Mouse (Mus musculus) intestine, postnatal 0 days (tissue): ENCODE results near the gene Arl1. TPM values are rescaled to one million over a fixed set of nuclear protein-coding genes. Genes with fewer than 3 reads are reported as not detected.

Experiments
- ATAC-seq: fragments of 200-750 bp; cut with Nextera tagmentation; 2 replicates; pipeline ENCODE4 v1.8.0; 2017; ENCODE audit warnings: mild to moderate bottlenecking, moderate TSS enrichment, moderate library complexity
- H3K27ac ChIP-seq: fragments of 300-500 bp; sonication (generic); 2 replicates; pipeline ENCODE4 v1.5.1; 2014; ENCODE audit warnings: mild to moderate bottlenecking, low read depth, low read length, moderate library complexity
- H3K27me3 ChIP-seq: fragments of 300-500 bp; sonication (generic); replicated peaks from 2 replicates; pipeline ENCODE4 v1.6.1; 2014; ENCODE audit warnings: low read length, mixed read lengths; ENCODE audit not compliant: control insufficient read depth, insufficient read depth
- H3K36me3 ChIP-seq: fragments of 300-500 bp; sonication (generic); 2 replicates; pipeline ENCODE4 v1.6.1; 2014; ENCODE audit warnings: mild to moderate bottlenecking, moderate library complexity; ENCODE audit not compliant: control insufficient read depth, insufficient read depth
- H3K4me1 ChIP-seq: fragments of 300-500 bp; sonication (generic); replicated peaks from 2 replicates; pipeline ENCODE4 v1.6.1; 2014; ENCODE audit warnings: antibody characterized with exemption, low read length, mixed read lengths; ENCODE audit not compliant: control insufficient read depth, insufficient read depth
- H3K4me2 ChIP-seq: fragments of 300-500 bp; sonication (generic); replicated peaks from 2 replicates; pipeline ENCODE4 v1.6.1; 2014; ENCODE audit warnings: low read depth, mild to moderate bottlenecking, moderate library complexity
- H3K4me3 ChIP-seq: fragments of 300-500 bp; sonication (generic); 2 replicates; pipeline ENCODE4 v1.5.1; 2014; ENCODE audit warnings: low read depth, low read length
- H3K9ac ChIP-seq: fragments of 300-500 bp; sonication (generic); 2 replicates; pipeline ENCODE4 v1.6.1; 2014; ENCODE audit warnings: mild to moderate bottlenecking, low read depth, low read length
- H3K9me3 ChIP-seq: fragments of 300-500 bp; sonication (generic); 2 replicates; pipeline ENCODE4 v1.6.1; 2016; ENCODE audit warnings: mixed run types; ENCODE audit not compliant: control insufficient read depth
- CTCF ChIP-seq: sonication (generic); IDR thresholded peaks from 2 replicates; pipeline ENCODE4 v1.5.1; 2016; ENCODE audit warnings: low read depth, mild to moderate bottlenecking, control low read depth, antibody characterized with exemption, moderate library complexity
- WGBS: fragments of 180-500 bp; shearing (Covaris S2); extraction: QIAGEN DNeasy Blood & Tissue Kit; methylation state at CpG from one replicate; pipeline ENCODE4 v1.1.7; 2014; 5-methylcytosine and 5-hydroxymethylcytosine counted together
- polyA plus RNA-seq: library from polyadenylated mRNA; unstranded; fragments of >200 nt; fragmentation: Nextera tagmentation; extraction: Ambion mirVana; gene quantifications from 2 replicates; pipeline ENCODE4 v1.2.1, GENCODE M21; 2015

Arl1 gene
- polyA plus RNA-seq, 1 experiment from 2014 or later: 163 TPM

GRCm38 (mm10) chr10:88712359-88712758 is 18.3 kb upstream of the Arl1 start:
- H3K4me3 ChIP-seq: no peak overlapping the region
- H3K4me2 ChIP-seq: no peak overlapping the region
- H3K9ac ChIP-seq: no peak overlapping the region
- no peaks in the 10 kb centered on the region for H3K9me3 ChIP-seq
- no peak overlapping the region for H3K27ac ChIP-seq
- WGBS: 80% methylated on average over 6 of the region's 6 CpGs
- H3K27me3 ChIP-seq: no peaks in the 10 kb centered on the region
- no peaks in the 10 kb centered on the region for H3K4me1 ChIP-seq
- no peak for TF ChIP-seq CTCF
- ATAC-seq: no peak
- no peaks in the 10 kb centered on the region for H3K36me3 ChIP-seq

- 83% methylated on average over 4 of the region's 4 CpGs for WGBS
- no peak for ATAC-seq
- TF ChIP-seq CTCF: no peak
- Histone ChIP-seq H3K27ac (no peak overlapping the region), H3K9me3 (no peaks in the 10 kb centered on the region), H3K36me3 (no peaks in the 10 kb centered on the region), H3K4me2 (no peak overlapping the region), H3K4me3 (no peak overlapping the region), H3K4me1 (no peaks in the 10 kb centered on the region), H3K27me3 (no peaks in the 10 kb centered on the region), H3K9ac (no peak overlapping the region)
Observed at GRCm38 (mm10) chr10:88714744-88715143, 15.9 kb upstream of the Arl1 start.

- Histone ChIP-seq H3K27ac (no peak overlapping the region), H3K9ac (no peak overlapping the region), H3K36me3 (no peaks in the 10 kb centered on the region), H3K9me3 (no peaks in the 10 kb centered on the region), H3K4me1 (no peaks in the 10 kb centered on the region), H3K4me2 (no peak overlapping the region), H3K27me3 (no peaks in the 10 kb centered on the region), H3K4me3 (no peak overlapping the region)
- WGBS: 85% methylated on average over 6 of the region's 6 CpGs
- no peak for ATAC-seq
- TF ChIP-seq CTCF: no peak
Observed at GRCm38 (mm10) chr10:88715621-88716020, 15.0 kb upstream of the Arl1 start.

- no peaks in the 10 kb centered on the region for H3K36me3 ChIP-seq
- no peaks in the 10 kb centered on the region for H3K9me3 ChIP-seq
- no peak overlapping the region for H3K9ac ChIP-seq
- no peak overlapping the region for H3K27ac ChIP-seq
- peak; percentile 60; the same call in 1 of the 2 replicates for ATAC-seq
- H3K4me1 ChIP-seq: no peaks in the 10 kb centered on the region
- TF ChIP-seq CTCF: no peak
- H3K4me3 ChIP-seq: no peak overlapping the region
- H3K4me2 ChIP-seq: no peak overlapping the region
- no peaks in the 10 kb centered on the region for H3K27me3 ChIP-seq
- WGBS: 50% methylated on average over 13 of the region's 13 CpGs
Observed at GRCm38 (mm10) chr10:88716986-88717755, 13.5 kb upstream of the Arl1 start.

GRCm38 (mm10) chr10:88717756-88718025 is 13.0 kb upstream of the Arl1 start:
- ATAC-seq: no peak
- H3K4me1 ChIP-seq: no peaks in the 10 kb centered on the region
- WGBS: 50% methylated on average over 2 of the region's 2 CpGs
- H3K9me3 ChIP-seq: no peaks in the 10 kb centered on the region
- no peak overlapping the region for H3K27ac ChIP-seq
- H3K4me2 ChIP-seq: no peak overlapping the region
- H3K4me3 ChIP-seq: no peak overlapping the region
- TF ChIP-seq CTCF: no peak
- no peaks in the 10 kb centered on the region for H3K36me3 ChIP-seq
- no peaks in the 10 kb centered on the region for H3K27me3 ChIP-seq
- no peak overlapping the region for H3K9ac ChIP-seq

GRCm38 (mm10) chr10:88719618-88720017 is 11.0 kb upstream of the Arl1 start:
- Histone ChIP-seq H3K9me3 (no peaks in the 10 kb centered on the region), H3K27me3 (no peaks in the 10 kb centered on the region), H3K4me1 (no peaks in the 10 kb centered on the region), H3K4me2 (no peak overlapping the region), H3K9ac (no peak overlapping the region), H3K4me3 (no peak overlapping the region), H3K27ac (no peak overlapping the region), H3K36me3 (no peaks in the 10 kb centered on the region)
- WGBS: 43% methylated on average over 1 of the region's 1 CpGs
- TF ChIP-seq CTCF: no peak
- no peak for ATAC-seq

- Histone ChIP-seq H3K36me3 (no peaks in the 10 kb centered on the region), H3K27me3 (no peaks in the 10 kb centered on the region), H3K9ac (no peak overlapping the region), H3K27ac (no peak overlapping the region), H3K4me2 (no peak overlapping the region), H3K4me3 (no peak overlapping the region), H3K4me1 (no peaks in the 10 kb centered on the region), H3K9me3 (no peaks in the 10 kb centered on the region)
- peak; percentile 80 for TF ChIP-seq CTCF
- 53% methylated on average over 2 of the region's 2 CpGs for WGBS
- no peak for ATAC-seq
Observed at GRCm38 (mm10) chr10:88725343-88725742, 5.3 kb upstream of the Arl1 start.
